Mouse (Mus musculus) megakaryocyte-erythroid progenitor cell, adult 5-6 weeks (primary cell): Measurements from ENCODE around the gene Olfr672. TPM values are rescaled to one million over a fixed set of nuclear protein-coding genes. Genes with fewer than 3 reads are reported as not detected.
A peak's percentile ranks its signal among the peaks of the same experiment; 100 is the strongest.
"Not testable (repeated sequence)": the region's sequence is repeated elsewhere in the genome, so short reads cannot be mapped to it uniquely, and the experiment has no call there.

ENCODE experiments used
- ATAC-seq: replicated peaks from 2 replicates; pipeline ENCODE4 v1.8.0; 2016; ENCODE audit warnings: mild to moderate bottlenecking, inconsistent platforms; ENCODE audit not compliant: severe bottlenecking, poor library complexity, low FRiP score, low TSS enrichment
- total RNA-seq, 2 experiments: library from RNA; stranded (forward) in 1 of 2; stranded (reverse) in 1 of 2; fragments of 200-1000, 215-1000 nt in 1 of 2; fragments of >200 nt in 1 of 2; fragmentation: Nextera tagmentation in 1 of 2; gene quantifications; 2 replicates each; pipeline ENCODE4 v1.2.3; 2014 to 2017

Olfr672 gene
- total RNA-seq (2014; fragmentation: Nextera tagmentation) (not detected in 2 replicates), total RNA-seq (2017) (not detected in 2 replicates)

DNA sequence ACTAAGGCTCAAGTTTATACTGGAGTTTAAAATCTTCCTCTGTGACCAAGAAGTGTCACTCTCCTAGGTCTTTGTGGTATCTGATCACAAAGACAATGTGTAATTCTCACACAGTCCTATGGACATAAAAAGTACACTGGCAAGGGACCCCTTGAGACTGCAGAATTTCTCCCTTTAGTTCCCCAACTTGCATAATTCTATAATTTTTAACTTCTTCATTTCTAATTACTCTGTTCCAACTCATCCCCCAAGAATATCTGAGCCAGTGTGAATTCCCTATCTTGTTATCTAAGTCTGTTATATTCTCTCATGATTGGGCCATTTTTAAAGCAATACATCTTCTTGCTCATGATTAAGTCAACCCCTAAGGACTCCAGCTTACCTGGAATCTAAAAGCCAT, at the start of gene Olfr672:
TSS of gene Olfr672 (minus strand) at position 101 of the 400 bp plus-strand sequence.
- ATAC-seq: no peak

DNA sequence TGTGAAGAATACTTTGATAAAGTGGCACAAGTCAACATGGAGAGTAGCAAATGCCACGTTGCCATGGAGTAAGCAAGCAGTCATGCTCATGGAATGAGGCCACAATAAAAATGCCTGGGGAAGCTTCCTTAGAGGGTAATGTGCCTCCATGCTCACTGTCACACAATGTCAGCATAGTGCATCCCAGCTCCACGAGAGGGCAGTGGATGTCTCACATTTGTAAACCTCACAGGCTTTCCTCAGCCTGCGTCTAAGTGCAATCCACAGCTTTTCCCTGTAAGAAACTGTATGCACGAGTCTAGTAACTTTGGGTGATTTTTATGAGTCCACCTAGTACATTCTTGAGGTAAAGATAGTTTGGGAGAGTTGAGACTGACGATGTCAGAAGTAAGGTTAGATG, 32.0 kb upstream of the Olfr672 start:
- ATAC-seq: not testable (repeated sequence)

DNA sequence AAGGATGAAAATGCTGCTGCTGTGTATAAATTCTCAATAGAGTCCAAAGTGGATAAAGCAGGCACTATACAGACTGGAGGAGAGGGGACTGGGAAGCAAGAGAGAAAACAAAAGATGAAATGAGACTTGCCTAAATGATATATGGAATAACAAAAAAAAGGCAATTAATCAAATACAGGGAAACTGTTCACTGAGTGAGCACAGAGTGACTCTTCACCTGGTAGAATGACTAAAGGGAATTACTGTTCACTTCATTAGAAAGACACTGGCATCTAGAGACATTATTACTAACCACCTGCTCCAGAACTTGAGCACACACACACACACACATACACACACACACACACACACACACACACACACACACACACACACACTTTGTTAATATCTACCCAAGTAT, 30.6 kb upstream of the Olfr672 start, which contains the start of gene Olfr676:
TSS of gene Olfr676 (plus strand) at position 301 of the 400 bp plus-strand sequence.
- no peak for ATAC-seq

DNA sequence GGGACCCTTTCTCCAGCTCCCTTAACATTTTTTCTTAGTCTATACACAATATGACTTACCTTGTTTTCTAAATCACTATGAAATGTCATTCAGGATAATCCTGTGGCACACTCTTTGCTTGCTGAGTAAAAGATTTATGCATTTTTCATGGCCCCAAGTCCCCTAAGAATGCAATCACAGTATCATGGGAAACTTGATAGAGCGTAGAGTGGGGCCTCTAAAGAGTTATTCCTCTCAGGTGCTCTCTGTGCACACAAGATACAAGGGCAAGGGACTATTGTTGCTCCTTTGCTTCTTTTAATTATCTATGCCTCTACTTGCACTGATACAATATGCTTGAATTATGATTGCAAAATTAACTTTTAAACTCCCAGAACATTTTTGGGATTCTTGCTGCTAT, 26.5 kb upstream of the Olfr672 start, which contains the start of gene Olfr675:
TSS of gene Olfr675 (minus strand) at position 101 of the 400 bp plus-strand sequence.
- ATAC-seq: no peak

DNA sequence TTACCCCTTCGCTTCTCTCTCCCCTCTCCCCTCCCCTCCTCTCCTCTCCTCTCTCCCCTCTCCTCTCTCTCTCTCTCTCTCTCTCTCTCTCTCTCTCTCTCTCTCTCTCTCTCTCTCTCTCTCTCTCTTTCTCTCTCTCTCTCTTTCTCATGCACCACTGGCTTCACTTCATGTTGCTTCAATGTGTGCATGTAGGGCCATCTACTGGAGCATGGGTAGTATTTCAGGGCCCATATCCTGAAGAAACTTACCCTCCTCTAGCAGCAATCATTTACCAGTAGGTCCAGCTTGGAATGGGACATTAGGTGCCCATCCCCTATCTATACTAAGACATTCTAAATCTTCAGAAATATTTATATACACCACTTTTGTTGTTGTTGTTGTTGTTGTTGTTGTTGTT, 20.7 kb upstream of the Olfr672 start:
- no peak for ATAC-seq

DNA sequence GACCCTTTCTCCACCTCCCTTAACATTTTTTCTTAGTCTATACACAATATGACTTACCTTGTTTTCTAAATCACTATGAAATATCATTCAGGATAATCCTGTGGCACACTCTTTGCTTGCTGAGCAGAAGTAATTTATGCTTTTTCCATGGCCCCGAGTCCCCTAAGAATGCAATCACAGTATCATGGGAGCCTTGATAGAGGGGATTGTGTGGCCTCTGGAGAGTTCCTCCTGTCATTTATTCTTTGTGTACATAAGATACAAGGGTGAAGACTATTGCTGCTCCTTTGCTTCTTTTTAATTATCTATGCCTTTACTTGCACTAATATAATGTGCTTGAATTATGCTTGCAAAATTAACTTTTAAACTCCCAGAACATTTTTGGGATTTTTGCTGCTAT, 22.8 kb downstream of the Olfr672 start, which contains the start of gene Olfr671:
TSS of gene Olfr671 (minus strand) at position 101 of the 400 bp plus-strand sequence.
- ATAC-seq: no peak

DNA sequence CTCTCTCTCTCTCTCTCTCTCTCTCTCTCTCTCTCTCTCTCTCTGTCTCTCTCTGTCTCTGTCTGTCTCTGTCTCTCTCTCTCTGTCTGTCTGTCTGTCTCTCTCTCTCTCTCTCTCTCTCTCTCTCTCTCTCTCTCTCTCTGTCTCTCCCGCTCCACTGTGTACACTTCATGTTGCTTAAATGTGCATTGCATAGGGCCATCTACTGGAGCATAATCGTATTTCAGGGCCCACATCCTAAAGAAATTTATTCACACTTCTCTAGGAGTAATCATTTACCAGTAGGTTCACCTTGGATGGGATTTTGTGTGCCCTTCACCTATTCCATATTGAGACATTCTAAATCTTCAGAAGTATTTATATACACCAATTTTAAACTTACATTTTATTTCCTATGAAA, 29.3 kb downstream of the Olfr672 start:
- not testable (repeated sequence) for ATAC-seq

DNA sequence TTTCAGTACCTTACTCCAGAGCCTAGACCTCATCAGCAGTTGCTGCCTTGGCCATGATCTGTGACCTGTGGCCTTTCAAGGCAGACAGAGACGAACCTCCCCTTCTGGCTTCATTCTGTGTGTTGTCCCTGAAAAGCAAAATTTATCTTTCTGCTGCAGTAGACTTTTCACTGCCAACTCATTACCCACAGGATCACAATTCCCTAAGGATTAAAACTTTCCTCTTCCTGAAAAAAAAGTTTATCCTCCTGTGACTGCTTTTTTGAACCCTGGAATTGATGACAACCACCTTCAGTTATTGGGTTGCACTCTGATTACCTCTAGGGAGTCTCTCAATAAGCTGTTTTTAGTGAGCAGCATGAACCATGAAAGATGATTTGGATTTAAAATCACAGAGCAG, 39.3 kb downstream of the Olfr672 start, which contains the start of gene Olfr670:
TSS of gene Olfr670 (minus strand) at position 101 of the 400 bp plus-strand sequence.
- ATAC-seq: no peak

DNA sequence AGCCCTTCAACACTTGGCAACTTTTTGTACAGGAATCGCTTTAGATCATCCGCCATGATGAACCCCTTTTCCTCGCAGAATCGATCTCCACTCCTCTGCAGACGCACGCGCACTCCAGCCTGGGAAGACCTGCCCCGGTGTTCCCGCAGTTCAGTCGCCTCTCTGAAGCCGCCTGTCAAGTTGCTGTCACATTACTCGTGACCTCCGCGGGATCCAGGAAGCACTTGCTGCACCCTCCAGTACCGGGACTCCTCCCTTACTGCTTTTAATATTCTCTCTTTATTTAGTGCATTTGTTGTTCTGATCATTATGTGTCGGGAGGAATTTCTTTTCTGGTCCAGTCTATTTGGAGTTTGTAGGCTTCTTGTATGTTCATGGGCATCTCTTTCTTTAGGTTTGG, 51.6 kb downstream of the Olfr672 start:
- peak; percentile 90 for ATAC-seq

Other genes starting within 250 kb of the Olfr672 start
- gene Usp17le, start 224.6 kb downstream of the Olfr672 start, total RNA-seq (2014; fragmentation: Nextera tagmentation): not detected in 2 replicates
- not detected in 2 replicates for gene Usp17le, start 224.6 kb downstream of the Olfr672 start, total RNA-seq (2017)
- not detected in 2 replicates for gene Usp17lb, start 159.4 kb downstream of the Olfr672 start, total RNA-seq (2014; fragmentation: Nextera tagmentation)
- not detected in 2 replicates for gene Usp17lb, start 159.4 kb downstream of the Olfr672 start, total RNA-seq (2017)
- not detected in 2 replicates for gene Usp17la, start 145.0 kb downstream of the Olfr672 start, total RNA-seq (2014; fragmentation: Nextera tagmentation)
- gene Usp17la, start 145.0 kb downstream of the Olfr672 start, total RNA-seq (2017): not detected in 2 replicates
- gene Olfr665, start 124.0 kb downstream of the Olfr672 start, total RNA-seq (2014; fragmentation: Nextera tagmentation): not detected in 2 replicates
- not detected in 2 replicates for gene Olfr665, start 124.0 kb downstream of the Olfr672 start, total RNA-seq (2017)
- not detected in 2 replicates for gene Olfr666, start 106.1 kb downstream of the Olfr672 start, total RNA-seq (2014; fragmentation: Nextera tagmentation)
- gene Olfr666, start 106.1 kb downstream of the Olfr672 start, total RNA-seq (2017): not detected in 2 replicates
- not detected in 2 replicates for gene Olfr667, start 80.5 kb downstream of the Olfr672 start, total RNA-seq (2014; fragmentation: Nextera tagmentation)
- gene Olfr667, start 80.5 kb downstream of the Olfr672 start, total RNA-seq (2017): not detected in 2 replicates
- not detected in 2 replicates for gene Olfr668, start 74.0 kb downstream of the Olfr672 start, total RNA-seq (2014; fragmentation: Nextera tagmentation)
- gene Olfr668, start 74.0 kb downstream of the Olfr672 start, total RNA-seq (2017): not detected in 2 replicates
- gene Olfr669, start 67.8 kb downstream of the Olfr672 start, total RNA-seq (2014; fragmentation: Nextera tagmentation): not detected in 2 replicates
- not detected in 2 replicates for gene Olfr669, start 67.8 kb downstream of the Olfr672 start, total RNA-seq (2017)
- gene Olfr670, start 39.4 kb downstream of the Olfr672 start, total RNA-seq (2014; fragmentation: Nextera tagmentation): not detected in 2 replicates
- gene Olfr670, start 39.4 kb downstream of the Olfr672 start, total RNA-seq (2017): not detected in 2 replicates
- gene Olfr671, start 22.9 kb downstream of the Olfr672 start, total RNA-seq (2014; fragmentation: Nextera tagmentation): not detected in 2 replicates
- not detected in 2 replicates for gene Olfr671, start 22.9 kb downstream of the Olfr672 start, total RNA-seq (2017)
- not detected in 2 replicates for gene Olfr675, start 26.4 kb upstream of the Olfr672 start, total RNA-seq (2014; fragmentation: Nextera tagmentation)
- not detected in 2 replicates for gene Olfr675, start 26.4 kb upstream of the Olfr672 start, total RNA-seq (2017)
- not detected in 2 replicates for gene Olfr676, start 30.7 kb upstream of the Olfr672 start, total RNA-seq (2014; fragmentation: Nextera tagmentation)
- gene Olfr676, start 30.7 kb upstream of the Olfr672 start, total RNA-seq (2017): not detected in 2 replicates
- gene Olfr677, start 49.3 kb upstream of the Olfr672 start, total RNA-seq (2014; fragmentation: Nextera tagmentation): not detected in 2 replicates
- gene Olfr677, start 49.3 kb upstream of the Olfr672 start, total RNA-seq (2017): not detected in 2 replicates
- gene Olfr678, start 62.4 kb upstream of the Olfr672 start, total RNA-seq (2014; fragmentation: Nextera tagmentation): not detected in 2 replicates
- gene Olfr678, start 62.4 kb upstream of the Olfr672 start, total RNA-seq (2017): not detected in 2 replicates
- gene Olfr679, start 79.2 kb upstream of the Olfr672 start, total RNA-seq (2014; fragmentation: Nextera tagmentation): not detected in 2 replicates
- not detected in 2 replicates for gene Olfr679, start 79.2 kb upstream of the Olfr672 start, total RNA-seq (2017)
- gene Olfr680-ps1, start 90.8 kb upstream of the Olfr672 start, total RNA-seq (2014; fragmentation: Nextera tagmentation): not detected in 2 replicates
- gene Olfr680-ps1, start 90.8 kb upstream of the Olfr672 start, total RNA-seq (2017): not detected in 2 replicates
- not detected in 2 replicates for gene Olfr681, start 114.8 kb upstream of the Olfr672 start, total RNA-seq (2014; fragmentation: Nextera tagmentation)
- gene Olfr681, start 114.8 kb upstream of the Olfr672 start, total RNA-seq (2017): not detected in 2 replicates
- gene Olfr683, start 145.0 kb upstream of the Olfr672 start, total RNA-seq (2014; fragmentation: Nextera tagmentation): not detected in 2 replicates
- not detected in 2 replicates for gene Olfr683, start 145.0 kb upstream of the Olfr672 start, total RNA-seq (2017)
- not detected in 2 replicates for gene Olfr684, start 161.6 kb upstream of the Olfr672 start, total RNA-seq (2014; fragmentation: Nextera tagmentation)
- not detected in 2 replicates for gene Olfr684, start 161.6 kb upstream of the Olfr672 start, total RNA-seq (2017)
- gene Olfr685, start 184.0 kb upstream of the Olfr672 start, total RNA-seq (2014; fragmentation: Nextera tagmentation): not detected in 2 replicates
- not detected in 2 replicates for gene Olfr685, start 184.0 kb upstream of the Olfr672 start, total RNA-seq (2017)
- not detected in 2 replicates for gene Olfr686, start 205.5 kb upstream of the Olfr672 start, total RNA-seq (2014; fragmentation: Nextera tagmentation)
- not detected in 2 replicates for gene Olfr686, start 205.5 kb upstream of the Olfr672 start, total RNA-seq (2017)